Mouse (Mus musculus): ENCODE measurements around the gene Mutyh. TPM values are rescaled to one million over a fixed set of nuclear protein-coding genes. Genes with fewer than 3 reads are reported as not detected.

Mutyh gene
- polyA plus RNA-seq, 1 experiment from 2014 or later, result 8.3 TPM

Other genes with a start within 250 kb of the Mutyh start
- gene Ccdc17, start 211.1 kb upstream of the Mutyh start, polyA plus RNA-seq (2015; fragmentation: Nextera tagmentation; extraction: Ambion mirVana), result 4.3 and 4.7 TPM in 2 replicates
- 89.8 and 96.9 TPM in 2 replicates for gene Nasp, start 179.8 kb upstream of the Mutyh start, polyA plus RNA-seq (2015; fragmentation: Nextera tagmentation; extraction: Ambion mirVana)
- 689 and 718 TPM in 2 replicates for gene Akr1a1, start 156.0 kb upstream of the Mutyh start, polyA plus RNA-seq (2015; fragmentation: Nextera tagmentation; extraction: Ambion mirVana)
- 505 and 512 TPM in 2 replicates for gene Prdx1, start 122.2 kb upstream of the Mutyh start, polyA plus RNA-seq (2015; fragmentation: Nextera tagmentation; extraction: Ambion mirVana)
- 24.7 and 26.3 TPM in 2 replicates for gene Mmachc, start 99.3 kb upstream of the Mutyh start, polyA plus RNA-seq (2015; fragmentation: Nextera tagmentation; extraction: Ambion mirVana)
- 12.0 TPM in 2 replicates for gene Ccdc163, start 99.2 kb upstream of the Mutyh start, polyA plus RNA-seq (2015; fragmentation: Nextera tagmentation; extraction: Ambion mirVana)
- 3.0 and 4.0 TPM in 2 replicates for gene Tesk2, start 86.8 kb upstream of the Mutyh start, polyA plus RNA-seq (2015; fragmentation: Nextera tagmentation; extraction: Ambion mirVana)
- gene Toe1, start 83 bp upstream of the Mutyh start, polyA plus RNA-seq (2015; fragmentation: Nextera tagmentation; extraction: Ambion mirVana), result 26.5 and 33.0 TPM in 2 replicates
- gene Hpdl, start 14.0 kb downstream of the Mutyh start, polyA plus RNA-seq (2015; fragmentation: Nextera tagmentation; extraction: Ambion mirVana), result 1.2 and 2.7 TPM in 2 replicates
- 7.7 and 8.1 TPM in 2 replicates for gene Zswim5, start 69.7 kb downstream of the Mutyh start, polyA plus RNA-seq (2015; fragmentation: Nextera tagmentation; extraction: Ambion mirVana)
- gene Urod, start 186.7 kb downstream of the Mutyh start, polyA plus RNA-seq (2015; fragmentation: Nextera tagmentation; extraction: Ambion mirVana), result 72.7 and 76.8 TPM in 2 replicates
- 25.6 and 26.7 TPM in 2 replicates for gene Hectd3, start 187.6 kb downstream of the Mutyh start, polyA plus RNA-seq (2015; fragmentation: Nextera tagmentation; extraction: Ambion mirVana)
- gene Eif2b3, start 211.7 kb downstream of the Mutyh start, polyA plus RNA-seq (2015; fragmentation: Nextera tagmentation; extraction: Ambion mirVana), result 45.8 and 48.9 TPM in 2 replicates